Mouse (Mus musculus) frontal cortex, adult (tissue): ENCODE measurements around the gene Rimkla.

Experiments used
- ATAC-seq: cut with Nextera tagmentation; 2 replicates; pipeline ENCODE4 v1.9.2; 2017; ENCODE audit warnings: mild to moderate bottlenecking, moderate library complexity, mixed read lengths; ENCODE audit not compliant: low TSS enrichment

Rimkla gene

GRCm38 (mm10) chr4:119417894-119418293 is 74.5 kb downstream of the Rimkla start:
- no peak for ATAC-seq

GRCm38 (mm10) chr4:119417270-119417669 is 75.2 kb downstream of the Rimkla start:
- ATAC-seq = no peak
